ENCODE assay signal across 16 mouse cellular contexts in genomic region chr5:103115571-103115970, GRCm38 (mm10).
"Had no signal": no experiment of that assay in that cellular context is flagged by ENCODE, and none has a peak within 500 bp of the region (broad histone marks: within the 10 kb centered on the region; RNA-seq: fewer than 3 reads in every experiment).

No protein-coding gene starts in this region.

- H3K9ac ChIP-seq: neural tube, embryonic 13.5 days; neural tube, embryonic 15.5 days; stomach, embryonic 15.5 days had no signal

- DNase-seq: retina, postnatal 1 day; right cerebral cortex, adult 18-20 months; right cerebral cortex, postnatal 14 days; right cerebral cortex, postnatal 25 days; right cerebral cortex, postnatal 4 days; spleen, adult 18-20 months; thymus, adult 18-20 months; thymus, adult 2 months; thymus, postnatal 14 days; thymus, postnatal 25 days; thymus, postnatal 36 days; thymus, postnatal 4 days had no signal

- H3K4me1 ChIP-seq: neural tube, embryonic 13.5 days; neural tube, embryonic 15.5 days; stomach, embryonic 15.5 days had no signal

- H3K4me3 ChIP-seq: neural tube, embryonic 13.5 days; neural tube, embryonic 15.5 days; stomach, embryonic 15.5 days had no signal

- H3K36me3 ChIP-seq: neural tube, embryonic 13.5 days; neural tube, embryonic 15.5 days; stomach, embryonic 15.5 days had no signal

- H3K27me3 ChIP-seq: neural tube, embryonic 13.5 days; neural tube, embryonic 15.5 days; stomach, embryonic 15.5 days had no signal

- H3K4me2 ChIP-seq: neural tube, embryonic 13.5 days; neural tube, embryonic 15.5 days; stomach, embryonic 15.5 days had no signal

- H3K27ac ChIP-seq: neural tube, embryonic 13.5 days; neural tube, embryonic 15.5 days; stomach, embryonic 15.5 days; stomach, postnatal 0 days had no signal

- H3K9me3 ChIP-seq: neural tube, embryonic 13.5 days; neural tube, embryonic 15.5 days; stomach, embryonic 15.5 days had no signal
